Mouse (Mus musculus): ENCODE results near the gene H2-D1.
"Not testable (repeated sequence)": the region's sequence is repeated elsewhere in the genome, so short reads cannot be mapped to it uniquely, and the experiment has no call there.

The H2-D1 gene

GRCm38 (mm10) chr17:35304921-35305320 lies 42.4 kb downstream of the H2-D1 start:
- DNase-seq, result not testable (repeated sequence)
